Mouse (Mus musculus): Measurements from ENCODE around the gene Fat3. TPM values are rescaled to one million over a fixed set of nuclear protein-coding genes. Genes with fewer than 3 reads are reported as not detected.

The Fat3 gene
- polyA plus RNA-seq, 1 experiment from 2014 or later = 0.09 TPM

DNA sequence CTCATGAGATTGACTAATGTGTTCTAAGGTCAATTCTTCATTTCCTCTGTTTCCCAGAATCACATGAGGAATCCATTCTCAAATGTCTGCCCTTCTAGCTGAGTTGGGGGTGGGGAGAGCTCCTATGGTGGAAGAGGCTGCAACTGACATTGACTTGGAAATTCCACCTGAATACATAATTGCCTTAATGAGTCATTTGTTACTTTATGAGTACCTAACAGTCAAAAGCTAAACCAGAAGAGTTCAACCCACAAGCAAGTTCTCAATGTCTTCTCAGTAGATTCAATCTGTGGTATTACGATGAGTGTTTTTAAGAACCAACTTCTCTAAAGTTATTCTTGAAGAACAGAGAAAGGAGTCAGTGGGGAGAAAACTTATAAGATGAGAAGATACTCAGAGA lies 3.7 kb downstream of the Fat3 start:
- no peak for TF ChIP-seq CTCF (IDR thresholded peaks at IDR 0.05)
- in situ Hi-C loops (cut with MboI; ENCODE audit: low pct_unique_long_range_greater_than_20kb) = no loop called here
- no peak for DNase-seq (ENCODE audit: low read depth, low spot score)
- no peak for ATAC-seq
- ChIA-PET POLR2A (no interaction called here), CTCF (no interaction called here)
- H3K27me3 ChIP-seq = peaks cover 38% of the 10 kb centered on the region

- in situ Hi-C loops (cut with MboI; ENCODE audit: low pct_unique_long_range_greater_than_20kb) = no loop called here
- POLR2A ChIA-PET = no interaction called here
- ATAC-seq (no peak), DNase-seq (ENCODE audit: low read depth, low spot score) (no peak)
- H3K27me3 ChIP-seq = peaks cover 35% of the 10 kb centered on the region
- CTCF ChIA-PET = no interaction called here
- TF ChIP-seq CTCF (IDR thresholded peaks at IDR 0.05) = no peak
These were observed 4.8 kb downstream of the Fat3 start for GRCm38 (mm10) chr9:16496331-16496730.

- ATAC-seq (no peak), DNase-seq (ENCODE audit: low read depth, low spot score) (no peak)
- ChIA-PET CTCF (no interaction called here), POLR2A (no interaction called here)
- H3K27me3 ChIP-seq = peaks cover 8% of the 10 kb centered on the region
- no peak for TF ChIP-seq CTCF (IDR thresholded peaks at IDR 0.05)
- in situ Hi-C loops (cut with MboI; ENCODE audit: low pct_unique_long_range_greater_than_20kb) = no loop called here
These were observed 11.4 kb downstream of the Fat3 start for GRCm38 (mm10) chr9:16489661-16490060.

- POLR2A ChIA-PET = no interaction called here
- ATAC-seq = no peak
- CTCF ChIA-PET = no interaction called here
- TF ChIP-seq CTCF (IDR thresholded peaks at IDR 0.05) = no peak
- peaks cover 5% of the 10 kb centered on the region for H3K27me3 ChIP-seq
- no peak for DNase-seq (ENCODE audit: low read depth, low spot score)
- in situ Hi-C loops (cut with MboI; ENCODE audit: low pct_unique_long_range_greater_than_20kb) = no loop called here
These were observed 13.5 kb downstream of the Fat3 start for GRCm38 (mm10) chr9:16487565-16487964.

- DNase-seq (ENCODE audit: low read depth, low spot score) (no peak), ATAC-seq (no peak)
- peaks cover 3% of the 10 kb centered on the region for H3K27me3 ChIP-seq
- POLR2A ChIA-PET = no interaction called here
- TF ChIP-seq CTCF (IDR thresholded peaks at IDR 0.05) = no peak
- CTCF ChIA-PET = no interaction called here
- in situ Hi-C loops (cut with MboI; ENCODE audit: low pct_unique_long_range_greater_than_20kb) = no loop called here
These were observed 14.9 kb downstream of the Fat3 start for GRCm38 (mm10) chr9:16486229-16486628.

DNA sequence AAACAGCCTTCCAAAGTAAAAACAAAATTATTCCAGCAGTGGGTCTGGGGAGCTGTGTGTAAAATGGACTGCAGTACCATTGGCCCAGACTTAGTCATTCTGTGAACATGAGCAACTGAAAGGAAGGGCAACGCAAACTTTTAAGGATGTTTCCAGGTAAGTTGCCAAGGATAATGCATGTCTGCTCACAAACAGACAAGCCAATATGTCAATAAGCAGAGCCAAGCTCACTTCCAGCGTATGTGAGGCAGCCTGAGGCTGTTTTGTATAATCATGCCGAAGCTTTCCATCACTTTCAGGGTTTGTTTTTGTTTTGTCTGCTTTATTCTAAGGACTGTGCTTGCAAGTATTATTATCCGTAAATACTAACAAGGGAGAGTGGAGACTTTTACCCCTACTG lies 15.9 kb downstream of the Fat3 start:
- POLR2A ChIA-PET = no interaction called here
- DNase-seq (ENCODE audit: low read depth, low spot score) (no peak), ATAC-seq (no peak)
- in situ Hi-C loops (cut with MboI; ENCODE audit: low pct_unique_long_range_greater_than_20kb) = no loop called here
- CTCF ChIA-PET = no interaction called here
- H3K27me3 ChIP-seq = peaks cover 3% of the 10 kb centered on the region
- no peak for TF ChIP-seq CTCF (IDR thresholded peaks at IDR 0.05)

DNA sequence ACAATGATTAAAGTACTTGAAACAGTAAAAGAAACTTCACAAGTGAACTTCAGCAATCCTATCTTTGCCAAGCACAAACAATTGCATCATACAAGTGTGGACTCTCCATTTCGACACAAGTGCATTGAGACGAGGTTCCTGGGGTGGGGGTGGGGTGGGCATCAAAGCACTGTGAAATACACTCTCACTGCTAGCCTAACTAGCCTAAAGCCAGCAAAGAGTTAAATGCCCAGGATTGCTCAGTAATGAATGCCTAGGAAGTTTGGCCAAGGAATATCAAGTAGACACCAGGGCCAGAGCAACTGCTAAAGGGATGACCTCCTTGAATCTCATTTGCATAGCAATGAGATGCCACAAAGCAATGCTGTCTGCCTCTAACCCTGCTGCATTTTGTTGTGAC lies 16.3 kb downstream of the Fat3 start:
- TF ChIP-seq CTCF (IDR thresholded peaks at IDR 0.05) = no peak
- H3K27me3 ChIP-seq = peaks cover 3% of the 10 kb centered on the region
- ATAC-seq = no peak
- no peak for DNase-seq (ENCODE audit: low read depth, low spot score)
- ChIA-PET CTCF (no interaction called here), POLR2A (no interaction called here)
- in situ Hi-C loops (cut with MboI; ENCODE audit: low pct_unique_long_range_greater_than_20kb) = no loop called here

- CTCF ChIA-PET = no interaction called here
These were observed 39.6 kb downstream of the Fat3 start for GRCm38 (mm10) chr9:16461491-16461890.

GRCm38 (mm10) chr9:16460591-16460990 lies 40.5 kb downstream of the Fat3 start:
- in situ Hi-C loops (cut with MboI; ENCODE audit: low pct_unique_long_range_greater_than_20kb) = no loop called here
- H3K27me3 ChIP-seq = no peaks in the 10 kb centered on the region
- ChIA-PET POLR2A (no interaction called here), CTCF (no interaction called here)
- ATAC-seq (no peak), DNase-seq (ENCODE audit: low read depth, low spot score) (no peak)
- no peak for TF ChIP-seq CTCF (IDR thresholded peaks at IDR 0.05)

More at GRCm38 (mm10) chr9:16461491-16461890, 39.6 kb downstream of the Fat3 start:
- POLR2A ChIA-PET = no interaction called here
- TF ChIP-seq CTCF (IDR thresholded peaks at IDR 0.05) = no peak
- H3K27me3 ChIP-seq = no peaks in the 10 kb centered on the region
- DNase-seq (ENCODE audit: low read depth, low spot score) (no peak), ATAC-seq (no peak)
- in situ Hi-C loops (cut with MboI; ENCODE audit: low pct_unique_long_range_greater_than_20kb) = no loop called here

GRCm38 (mm10) chr9:16441930-16442329 lies 59.2 kb downstream of the Fat3 start:
- POLR2A ChIA-PET = no interaction called here
- DNase-seq (ENCODE audit: low read depth, low spot score) (no peak), ATAC-seq (no peak)
- H3K27me3 ChIP-seq = no peaks in the 10 kb centered on the region
- TF ChIP-seq CTCF (IDR thresholded peaks at IDR 0.05) = no peak
- CTCF ChIA-PET = no interaction called here
- in situ Hi-C loops (cut with MboI; ENCODE audit: low pct_unique_long_range_greater_than_20kb) = no loop called here

- ChIA-PET POLR2A (no interaction called here), CTCF (no interaction called here)
- TF ChIP-seq CTCF (IDR thresholded peaks at IDR 0.05) = no peak
- no peaks in the 10 kb centered on the region for H3K27me3 ChIP-seq
- in situ Hi-C loops (cut with MboI; ENCODE audit: low pct_unique_long_range_greater_than_20kb) = no loop called here
- DNase-seq (ENCODE audit: low read depth, low spot score) (no peak), ATAC-seq (no peak)
These were observed 60.4 kb downstream of the Fat3 start for GRCm38 (mm10) chr9:16440638-16441037.

DNA sequence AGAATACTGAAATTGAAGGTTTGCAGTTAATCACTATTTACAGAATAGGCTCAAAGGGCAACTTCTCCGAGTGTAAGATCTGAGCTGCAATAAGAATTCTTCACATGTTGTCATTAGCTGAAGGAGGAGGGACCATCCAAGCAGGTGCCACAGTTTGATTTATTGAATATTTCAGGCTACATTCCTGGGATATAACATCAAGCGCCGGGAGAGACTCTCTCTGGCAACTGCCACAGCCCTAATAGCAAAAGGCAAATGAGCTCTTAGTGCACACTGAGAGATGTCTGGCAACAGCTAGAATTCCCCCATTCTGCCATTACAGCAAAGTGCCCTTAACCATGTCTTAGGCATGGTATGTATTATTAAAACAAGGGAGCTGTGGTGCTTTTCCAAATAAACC lies 61.1 kb downstream of the Fat3 start:
- ATAC-seq = no peak
- no peak for DNase-seq (ENCODE audit: low read depth, low spot score)
- H3K27me3 ChIP-seq = no peaks in the 10 kb centered on the region
- TF ChIP-seq CTCF (IDR thresholded peaks at IDR 0.05) = no peak
- ChIA-PET POLR2A (no interaction called here), CTCF (no interaction called here)
- in situ Hi-C loops (cut with MboI; ENCODE audit: low pct_unique_long_range_greater_than_20kb) = no loop called here

DNA sequence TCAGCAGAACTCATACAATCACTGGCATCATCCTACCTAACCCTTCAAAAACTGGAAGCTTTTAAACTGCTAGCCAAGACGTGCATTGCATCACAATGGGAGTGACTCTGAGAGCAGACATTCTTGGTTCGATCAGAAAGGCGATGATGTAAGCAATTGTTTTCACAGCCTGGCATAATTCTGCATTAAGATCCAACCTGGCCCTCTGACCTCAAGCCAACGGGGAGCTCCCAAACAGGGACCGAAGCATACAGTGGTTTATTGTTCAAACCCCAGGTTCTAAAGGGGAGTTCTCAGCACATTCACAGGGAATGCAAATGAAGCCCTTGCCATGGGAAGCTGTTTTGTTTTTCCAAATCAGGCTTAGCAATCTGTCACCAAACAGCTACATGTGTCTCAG lies 63.3 kb downstream of the Fat3 start:
- in situ Hi-C loops (cut with MboI; ENCODE audit: low pct_unique_long_range_greater_than_20kb) = no loop called here
- H3K27me3 ChIP-seq = no peaks in the 10 kb centered on the region
- no peak for TF ChIP-seq CTCF (IDR thresholded peaks at IDR 0.05)
- ATAC-seq (no peak), DNase-seq (ENCODE audit: low read depth, low spot score) (no peak)
- POLR2A ChIA-PET = no interaction called here
- CTCF ChIA-PET = no interaction called here
